Mouse (Mus musculus) forebrain, embryonic 13.5 days (tissue): ENCODE data around the gene Ccdc180. TPM values are rescaled to one million over a fixed set of nuclear protein-coding genes. Genes with fewer than 3 reads are reported as not detected.

ENCODE experiments used
- ATAC-seq: fragments of 200-750 bp; cut with Nextera tagmentation; 2 replicates; pipeline ENCODE4 v1.8.0; 2017
- H3K27ac ChIP-seq: fragments of 300-500 bp; sonication (generic); 2 replicates; pipeline ENCODE4 v1.5.1; 2015; ENCODE audit warnings: inconsistent platforms, mild to moderate bottlenecking, moderate library complexity
- H3K27me3 ChIP-seq: fragments of 300-500 bp; sonication (generic); 2 replicates; pipeline ENCODE4 v1.6.1; 2015; ENCODE audit warnings: mild to moderate bottlenecking, inconsistent platforms
- H3K36me3 ChIP-seq: fragments of 300-500 bp; sonication (generic); 2 replicates; pipeline ENCODE4 v1.6.1; 2015; ENCODE audit warnings: mild to moderate bottlenecking, inconsistent platforms; ENCODE audit not compliant: poor library complexity, severe bottlenecking
- H3K4me1 ChIP-seq: fragments of 300-500 bp; sonication (generic); 2 replicates; pipeline ENCODE4 v1.6.1; 2015; ENCODE audit warnings: inconsistent platforms
- H3K4me2 ChIP-seq: fragments of 300-500 bp; sonication (generic); 2 replicates; pipeline ENCODE4 v1.6.1; 2015; ENCODE audit warnings: inconsistent platforms, mild to moderate bottlenecking, moderate library complexity
- H3K4me3 ChIP-seq: fragments of 300-500 bp; sonication (generic); 2 replicates; pipeline ENCODE4 v1.5.1; 2015; ENCODE audit warnings: mild to moderate bottlenecking, inconsistent platforms
- H3K9ac ChIP-seq: fragments of 300-500 bp; sonication (generic); 2 replicates; pipeline ENCODE4 v1.6.1; 2015; ENCODE audit warnings: mild to moderate bottlenecking, inconsistent platforms
- H3K9me3 ChIP-seq: fragments of 300-500 bp; sonication (generic); replicated peaks from 2 replicates; pipeline ENCODE4 v1.6.1; 2016; ENCODE audit warnings: inconsistent platforms
- WGBS: fragments of 180-500 bp; shearing (Covaris S2); methylation state at CpG from one replicate; pipeline ENCODE4 v1.1.7; 2015; 5-methylcytosine and 5-hydroxymethylcytosine counted together
- polyA plus RNA-seq: library from polyadenylated mRNA; unstranded; fragments of >200 nt; fragmentation: Nextera tagmentation; extraction: Ambion mirVana; gene quantifications from 2 replicates; pipeline ENCODE4 v1.2.1, GENCODE M21; 2015

Ccdc180 gene
- polyA plus RNA-seq, 1 experiment from 2014 or later = 0.25 TPM

GRCm38 (mm10) chr4:45917091-45917490, 27.0 kb downstream of the Ccdc180 start:
- WGBS = 73% methylated on average over 7 of the region's 7 CpGs
- no peak for ATAC-seq
- H3K9me3 ChIP-seq = no peaks in the 10 kb centered on the region
- no peak overlapping the region for H3K27ac ChIP-seq
- no peaks in the 10 kb centered on the region for H3K27me3 ChIP-seq
- no peak overlapping the region for H3K4me2 ChIP-seq
- H3K4me3 ChIP-seq = no peak overlapping the region
- no peaks in the 10 kb centered on the region for H3K4me1 ChIP-seq
- H3K36me3 ChIP-seq = no peaks in the 10 kb centered on the region
- no peak overlapping the region for H3K9ac ChIP-seq

GRCm38 (mm10) chr4:45921663-45922435, 31.7 kb downstream of the Ccdc180 start:
- H3K4me2 ChIP-seq = no peak overlapping the region
- no peak overlapping the region for H3K4me3 ChIP-seq
- no peaks in the 10 kb centered on the region for H3K9me3 ChIP-seq
- no peak overlapping the region for H3K9ac ChIP-seq
- no peaks in the 10 kb centered on the region for H3K36me3 ChIP-seq
- WGBS = 93% methylated on average over 10 of the region's 10 CpGs
- H3K27me3 ChIP-seq = no peaks in the 10 kb centered on the region
- no peak for ATAC-seq
- no peaks in the 10 kb centered on the region for H3K4me1 ChIP-seq
- no peak overlapping the region for H3K27ac ChIP-seq

- 93% methylated on average over 4 of the region's 4 CpGs for WGBS
- Histone ChIP-seq H3K27ac (no peak overlapping the region), H3K4me3 (no peak overlapping the region), H3K9me3 (no peaks in the 10 kb centered on the region), H3K36me3 (no peaks in the 10 kb centered on the region), H3K4me2 (no peak overlapping the region), H3K27me3 (no peaks in the 10 kb centered on the region), H3K9ac (no peak overlapping the region), H3K4me1 (no peaks in the 10 kb centered on the region)
- no peak for ATAC-seq
These were observed 33.9 kb downstream of the Ccdc180 start for GRCm38 (mm10) chr4:45924011-45924410.

GRCm38 (mm10) chr4:45928561-45928960, 38.5 kb downstream of the Ccdc180 start:
- WGBS = 80% methylated on average over 4 of the region's 4 CpGs
- H3K27ac ChIP-seq = no peak overlapping the region
- no peak overlapping the region for H3K9ac ChIP-seq
- no peaks in the 10 kb centered on the region for H3K4me1 ChIP-seq
- ATAC-seq = no peak
- H3K4me2 ChIP-seq = no peak overlapping the region
- H3K4me3 ChIP-seq = no peak overlapping the region
- no peaks in the 10 kb centered on the region for H3K27me3 ChIP-seq
- no peaks in the 10 kb centered on the region for H3K9me3 ChIP-seq
- H3K36me3 ChIP-seq = no peaks in the 10 kb centered on the region

GRCm38 (mm10) chr4:45941628-45942044, 51.5 kb downstream of the Ccdc180 start:
- Histone ChIP-seq H3K27me3 (no peaks in the 10 kb centered on the region), H3K4me1 (no peaks in the 10 kb centered on the region), H3K4me3 (no peak overlapping the region), H3K27ac (no peak overlapping the region), H3K4me2 (no peak overlapping the region), H3K9ac (no peak overlapping the region), H3K9me3 (no peaks in the 10 kb centered on the region), H3K36me3 (no peaks in the 10 kb centered on the region)
- peak; percentile 53; the same call in 1 of the 2 replicates for ATAC-seq
- 29% methylated on average over 13 of the region's 13 CpGs for WGBS

- no peaks in the 10 kb centered on the region for H3K27me3 ChIP-seq
- H3K4me3 ChIP-seq = no peak overlapping the region
- H3K9ac ChIP-seq = no peak overlapping the region
- no peak for ATAC-seq
- no peaks in the 10 kb centered on the region for H3K4me1 ChIP-seq
- no peak overlapping the region for H3K4me2 ChIP-seq
- no peaks in the 10 kb centered on the region for H3K36me3 ChIP-seq
- H3K9me3 ChIP-seq = no peaks in the 10 kb centered on the region
- WGBS = 80% methylated on average over 8 of the region's 8 CpGs
- H3K27ac ChIP-seq = no peak overlapping the region
These were observed 57.6 kb downstream of the Ccdc180 start for GRCm38 (mm10) chr4:45947729-45948128.

GRCm38 (mm10) chr4:45949109-45949848, 59.2 kb downstream of the Ccdc180 start:
- ATAC-seq = no peak
- Histone ChIP-seq H3K27me3 (no peaks in the 10 kb centered on the region), H3K4me1 (no peaks in the 10 kb centered on the region), H3K36me3 (no peaks in the 10 kb centered on the region), H3K9me3 (no peaks in the 10 kb centered on the region), H3K4me2 (no peak overlapping the region), H3K27ac (no peak overlapping the region), H3K4me3 (no peak overlapping the region), H3K9ac (no peak overlapping the region)
- WGBS = 88% methylated on average over 7 of the region's 7 CpGs

- no peak for ATAC-seq
- 96% methylated on average over 18 of the region's 18 CpGs for WGBS
- Histone ChIP-seq H3K27ac (no peak overlapping the region), H3K4me3 (no peak overlapping the region), H3K36me3 (no peaks in the 10 kb centered on the region), H3K9ac (no peak overlapping the region), H3K9me3 (no peaks in the 10 kb centered on the region), H3K27me3 (no peaks in the 10 kb centered on the region), H3K4me2 (no peak overlapping the region), H3K4me1 (no peaks in the 10 kb centered on the region)
These were observed 61.7 kb downstream of the Ccdc180 start for GRCm38 (mm10) chr4:45951830-45952229.

- Histone ChIP-seq H3K4me3 (no peak overlapping the region), H3K27me3 (no peaks in the 10 kb centered on the region), H3K27ac (no peak overlapping the region), H3K9ac (no peak overlapping the region), H3K4me2 (no peak overlapping the region), H3K9me3 (no peaks in the 10 kb centered on the region), H3K36me3 (no peaks in the 10 kb centered on the region), H3K4me1 (no peaks in the 10 kb centered on the region)
- 93% methylated on average over 23 of the region's 23 CpGs for WGBS
- ATAC-seq = no peak
These were observed 63.2 kb downstream of the Ccdc180 start for GRCm38 (mm10) chr4:45953025-45953919.

GRCm38 (mm10) chr4:45955235-45955634, 65.1 kb downstream of the Ccdc180 start:
- ATAC-seq = no peak
- Histone ChIP-seq H3K9ac (no peak overlapping the region), H3K36me3 (no peaks in the 10 kb centered on the region), H3K27ac (no peak overlapping the region), H3K4me1 (no peaks in the 10 kb centered on the region), H3K27me3 (no peaks in the 10 kb centered on the region), H3K4me3 (no peak overlapping the region), H3K4me2 (no peak overlapping the region), H3K9me3 (no peaks in the 10 kb centered on the region)
- 81% methylated on average over 4 of the region's 4 CpGs for WGBS

- H3K9ac ChIP-seq = no peak overlapping the region
- H3K4me3 ChIP-seq = no peak overlapping the region
- no peaks in the 10 kb centered on the region for H3K4me1 ChIP-seq
- no peaks in the 10 kb centered on the region for H3K27me3 ChIP-seq
- H3K36me3 ChIP-seq = no peaks in the 10 kb centered on the region
- H3K27ac ChIP-seq = no peak overlapping the region
- no peak overlapping the region for H3K4me2 ChIP-seq
- WGBS = 93% methylated on average over 8 of the region's 8 CpGs
- no peak for ATAC-seq
- no peaks in the 10 kb centered on the region for H3K9me3 ChIP-seq
These were observed 66.0 kb downstream of the Ccdc180 start for GRCm38 (mm10) chr4:45956131-45956530.

GRCm38 (mm10) chr4:45956706-45957105, 66.6 kb downstream of the Ccdc180 start:
- 92% methylated on average over 4 of the region's 4 CpGs for WGBS
- Histone ChIP-seq H3K4me3 (no peak overlapping the region), H3K9me3 (no peaks in the 10 kb centered on the region), H3K36me3 (no peaks in the 10 kb centered on the region), H3K4me2 (no peak overlapping the region), H3K27ac (no peak overlapping the region), H3K9ac (no peak overlapping the region), H3K27me3 (no peaks in the 10 kb centered on the region), H3K4me1 (no peaks in the 10 kb centered on the region)
- no peak for ATAC-seq
